Mouse (Mus musculus): ENCODE data around the gene Samd3. TPM values are rescaled to one million over a fixed set of nuclear protein-coding genes. Genes with fewer than 3 reads are reported as not detected.

The Samd3 gene
- polyA plus RNA-seq, 1 experiment from 2014 or later: not detected

GRCm38 (mm10) chr10:26320679-26321078 is 91.2 kb downstream of the Samd3 start:
- 91% methylated on average over 4 of the region's 4 CpGs for WGBS
- Histone ChIP-seq H3K9ac (no peak overlapping the region), H3K27me3 (no peaks in the 10 kb centered on the region), H3K4me2 (no peak overlapping the region), H3K4me3 (no peak overlapping the region), H3K4me1 (replicated peaks) (no peaks in the 10 kb centered on the region), H3K27ac (replicated peaks) (no peak overlapping the region), H3K36me3 (peaks cover 44% of the 10 kb centered on the region), H3K9me3 (no peaks in the 10 kb centered on the region)
- ATAC-seq (ENCODE audit: low read depth): no peak

Other genes with a start within 250 kb of the Samd3 start
- 1.4 and 1.9 TPM in 2 replicates for gene Gm9767, start 151.5 kb upstream of the Samd3 start, polyA plus RNA-seq (2015; fragmentation: Nextera tagmentation; extraction: Ambion mirVana)
- 19.6 and 23.3 TPM in 2 replicates for gene Tmem200a, start 150.7 kb upstream of the Samd3 start, polyA plus RNA-seq (2015; fragmentation: Nextera tagmentation; extraction: Ambion mirVana)
- 19.7 and 20.6 TPM in 2 replicates for gene L3mbtl3, start 146.3 kb downstream of the Samd3 start, polyA plus RNA-seq (2015; fragmentation: Nextera tagmentation; extraction: Ambion mirVana)

All from neural tube, embryonic 13.5 days (tissue).